Mouse (Mus musculus) urinary bladder, postnatal 36 days (tissue): ENCODE data around the gene Oprl1.

Experiments used
- DNase-seq, 2 experiments: peaks; one replicate each; pipeline ENCODE4 v3.0.0; 2022; ENCODE audit warnings: low spot score in 2 of 2, mixed read lengths in 1 of 2

Gene Oprl1

GRCm38 (mm10) chr2:181692304-181692703 lies 22.5 kb upstream of the Oprl1 start:
- DNase-seq = no peak

- peak; percentile 72 to 83 for DNase-seq
Measured at GRCm38 (mm10) chr2:181693339-181694280, 21.2 kb upstream of the Oprl1 start, which contains the start of gene Rgs19. Gene Rgs19, minus strand, starts transcription at chr2:181693977.

- no peak for DNase-seq
Measured at GRCm38 (mm10) chr2:181694581-181694980, 20.2 kb upstream of the Oprl1 start.

DNA sequence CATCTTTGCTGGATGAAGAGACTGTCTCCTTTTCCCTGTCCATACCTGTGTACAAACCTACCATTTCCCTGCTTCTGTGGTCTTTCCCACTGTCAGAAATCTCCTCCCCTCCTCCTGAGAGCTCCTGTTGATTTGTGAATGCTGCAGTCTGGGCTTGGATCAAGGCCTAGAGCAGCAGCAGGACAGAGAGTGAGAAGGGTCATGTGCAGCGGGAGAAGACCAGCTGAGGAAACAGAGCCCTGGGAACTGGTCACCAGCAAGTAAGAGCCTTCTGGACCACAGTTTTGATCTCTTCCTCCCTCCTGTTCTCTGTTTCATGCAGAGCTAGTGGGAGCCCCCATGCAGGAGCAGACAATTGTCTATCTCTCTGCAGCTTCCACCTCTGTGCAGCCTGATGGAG lies 19.0 kb upstream of the Oprl1 start:
- DNase-seq = no peak

DNA sequence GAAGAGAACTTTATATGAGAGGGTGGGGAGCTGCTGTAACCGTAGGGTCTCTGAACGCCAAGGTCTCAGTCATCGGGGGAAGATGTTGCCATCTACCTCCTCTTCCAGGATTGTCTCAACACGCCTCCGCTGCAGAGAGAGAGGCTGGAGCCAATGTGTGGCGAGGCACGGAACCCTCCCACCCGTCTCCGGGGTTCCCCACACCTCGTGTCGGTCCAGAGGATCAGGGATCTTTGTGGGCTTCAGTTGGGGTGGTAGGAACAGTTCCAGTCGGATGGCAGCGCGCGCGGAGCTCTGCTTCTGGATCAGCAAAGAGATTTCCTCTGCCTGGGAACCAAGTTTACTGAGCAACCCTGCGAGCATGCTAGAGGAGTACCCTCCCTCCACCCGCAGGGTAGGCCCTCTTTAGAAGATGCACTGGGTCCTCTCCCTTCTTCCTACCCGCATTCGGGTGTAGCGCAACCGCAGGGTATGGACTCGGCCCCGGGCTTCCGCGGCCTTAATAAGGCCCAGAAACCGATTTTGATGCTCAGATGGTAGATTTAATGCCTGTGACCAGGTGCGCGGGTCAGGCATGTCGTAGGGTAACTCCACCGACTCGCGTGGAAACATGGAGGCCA lies 17.9 kb upstream of the Oprl1 start:
- DNase-seq = no peak

DNA sequence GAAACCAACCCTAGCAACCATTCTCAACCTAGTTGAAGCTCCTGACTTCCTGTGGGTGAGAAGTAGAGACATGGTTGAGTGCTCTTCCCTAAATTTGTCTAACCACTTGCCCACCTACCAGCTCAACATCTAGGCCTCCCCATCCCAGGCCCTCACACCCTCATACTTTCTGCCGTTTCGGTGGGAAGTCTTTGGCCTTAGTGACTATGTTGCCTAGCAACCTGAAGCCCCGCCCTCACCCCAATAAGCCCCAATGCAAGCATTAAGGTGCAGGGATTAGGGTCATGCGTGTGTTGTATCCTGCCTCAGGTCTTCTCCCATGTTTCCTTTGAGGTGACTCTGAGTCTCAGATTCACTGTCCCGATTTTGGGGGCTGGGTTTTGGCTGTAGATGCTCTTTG lies 16.6 kb upstream of the Oprl1 start, which contains the start of gene Lkaaear1:
Gene Lkaaear1, minus strand, starts transcription at position 202 of the 400 bp plus-strand sequence.
- no peak for DNase-seq

DNA sequence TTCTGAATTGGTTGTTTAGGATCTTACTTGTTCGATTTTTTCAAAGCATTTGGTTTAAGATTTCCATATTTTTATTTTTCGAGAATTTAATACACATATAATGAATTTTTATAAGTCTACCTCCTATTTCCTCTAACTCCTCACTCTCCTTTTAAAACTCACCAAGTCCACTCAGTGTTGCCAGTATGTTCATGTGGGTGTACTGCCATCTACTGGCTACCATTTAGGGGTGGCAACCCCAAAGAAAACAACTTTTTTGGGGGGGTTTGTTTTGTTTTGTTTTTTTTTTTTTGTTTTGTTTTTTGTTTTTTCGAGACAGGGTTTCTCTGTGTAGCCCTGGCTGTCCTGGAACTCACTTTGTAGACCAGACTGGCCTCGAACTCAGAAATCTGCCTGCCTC lies 8.1 kb upstream of the Oprl1 start:
- DNase-seq = no peak

GRCm38 (mm10) chr2:181713749-181714148 lies 1.1 kb upstream of the Oprl1 start:
- no peak for DNase-seq

- no peak for DNase-seq
Measured at GRCm38 (mm10) chr2:181715382-181715781, 566 bp downstream of the Oprl1 start.

DNA sequence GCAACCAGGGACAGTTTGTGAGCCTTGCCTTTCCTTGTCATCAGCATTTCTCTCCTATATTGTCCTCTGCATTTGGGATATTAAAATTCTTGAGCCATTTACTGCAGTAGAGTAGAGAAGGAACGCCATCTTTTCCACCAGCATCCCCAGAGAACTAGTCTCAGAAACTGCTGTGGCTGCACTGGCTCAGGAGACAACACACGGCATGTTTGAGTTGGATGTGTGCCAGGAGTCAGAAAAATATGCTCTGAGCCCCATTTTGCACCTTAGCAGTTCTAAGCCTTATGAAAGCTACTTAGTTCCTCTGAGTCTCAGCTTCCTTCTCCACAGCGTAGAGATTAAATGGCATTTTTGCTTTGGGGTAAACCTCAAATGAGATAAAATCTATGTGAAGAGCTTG lies 2.2 kb downstream of the Oprl1 start:
- no peak for DNase-seq

DNA sequence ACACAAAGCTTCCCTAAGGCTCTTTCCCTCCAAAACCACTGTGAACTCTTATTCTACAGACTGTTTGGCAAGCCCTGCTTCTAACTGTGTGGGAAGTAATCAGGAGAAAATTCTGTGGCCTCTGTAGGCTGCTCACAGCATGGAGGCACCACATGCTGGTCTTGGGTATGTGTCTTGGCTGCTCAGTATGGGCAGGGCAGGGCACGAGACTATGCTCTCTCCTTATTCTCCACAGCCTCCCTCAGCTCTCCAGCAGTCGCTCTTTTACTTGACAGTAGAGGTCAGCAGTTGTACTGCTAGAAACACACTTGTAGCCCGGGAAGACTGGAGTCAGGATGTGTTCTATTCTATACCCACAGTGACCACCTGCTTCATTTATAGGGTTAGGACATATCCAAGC lies 5.2 kb downstream of the Oprl1 start:
- no peak for DNase-seq

GRCm38 (mm10) chr2:181721200-181721599 lies 6.4 kb downstream of the Oprl1 start:
- no peak for DNase-seq

DNA sequence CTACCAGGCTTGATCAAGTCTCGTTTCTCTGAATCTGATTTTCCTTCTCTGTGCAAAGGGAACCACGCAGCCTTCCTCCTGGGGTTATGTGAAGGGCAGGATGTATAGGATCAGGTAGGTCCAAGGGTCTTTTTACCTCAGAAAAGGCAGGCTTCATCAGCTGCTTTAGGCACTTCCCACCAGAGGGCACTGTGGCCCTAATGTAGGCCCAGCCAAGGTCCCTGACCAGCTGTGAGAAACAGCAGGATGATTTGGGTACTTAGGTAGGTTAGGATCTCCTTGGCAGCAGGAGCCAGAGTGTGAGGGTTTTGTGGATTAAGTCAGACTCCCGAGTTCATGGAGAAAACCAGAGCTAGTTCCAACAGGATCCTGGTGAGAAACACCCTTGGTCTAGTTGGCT lies 7.4 kb downstream of the Oprl1 start:
- DNase-seq = no peak

- DNase-seq = no peak
Measured at GRCm38 (mm10) chr2:181727659-181728262, 12.9 kb downstream of the Oprl1 start.

DNA sequence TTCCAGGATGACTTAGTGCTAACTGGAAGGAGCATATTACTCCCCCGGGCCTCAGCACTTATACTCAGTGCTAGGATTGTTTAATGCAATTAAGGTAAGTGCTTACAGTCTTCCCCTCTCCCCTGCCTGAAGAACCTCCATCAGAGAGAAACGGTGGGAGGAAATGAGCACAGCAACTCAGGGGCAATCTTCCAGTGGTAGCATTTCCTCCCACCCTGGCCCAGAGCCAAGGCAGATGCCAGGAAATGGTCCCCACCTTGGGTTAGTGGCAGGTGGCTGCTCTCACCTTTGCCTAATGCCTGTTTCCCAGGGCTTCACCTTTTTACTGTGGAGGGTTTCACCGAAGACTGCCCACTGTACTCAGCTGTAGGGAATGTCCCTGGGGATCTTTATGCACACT lies 15.2 kb downstream of the Oprl1 start:
- no peak for DNase-seq

- no peak for DNase-seq
Measured at GRCm38 (mm10) chr2:181752626-181753025, 37.8 kb downstream of the Oprl1 start.

GRCm38 (mm10) chr2:181758147-181758725 lies 43.4 kb downstream of the Oprl1 start:
- DNase-seq = no peak

DNA sequence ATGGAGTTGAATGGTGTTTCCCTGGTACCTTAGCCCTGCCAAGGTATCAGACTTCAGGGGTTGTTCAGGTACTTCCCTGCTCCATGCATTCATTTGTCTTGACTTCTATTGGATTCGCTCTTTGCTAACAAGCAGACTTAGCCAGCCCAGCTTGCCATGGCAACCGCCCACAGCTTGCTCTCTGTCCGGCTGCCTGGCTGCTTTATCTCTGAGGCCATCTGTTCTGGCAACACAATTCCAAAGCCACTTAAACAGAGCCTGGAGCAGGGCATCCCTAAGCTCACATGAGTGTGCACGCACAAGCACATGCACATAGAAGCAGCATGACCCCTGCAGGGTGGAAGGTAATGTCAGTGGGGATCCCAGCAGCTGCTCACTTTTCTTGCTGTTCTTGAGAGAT lies 44.2 kb downstream of the Oprl1 start:
- no peak for DNase-seq

DNA sequence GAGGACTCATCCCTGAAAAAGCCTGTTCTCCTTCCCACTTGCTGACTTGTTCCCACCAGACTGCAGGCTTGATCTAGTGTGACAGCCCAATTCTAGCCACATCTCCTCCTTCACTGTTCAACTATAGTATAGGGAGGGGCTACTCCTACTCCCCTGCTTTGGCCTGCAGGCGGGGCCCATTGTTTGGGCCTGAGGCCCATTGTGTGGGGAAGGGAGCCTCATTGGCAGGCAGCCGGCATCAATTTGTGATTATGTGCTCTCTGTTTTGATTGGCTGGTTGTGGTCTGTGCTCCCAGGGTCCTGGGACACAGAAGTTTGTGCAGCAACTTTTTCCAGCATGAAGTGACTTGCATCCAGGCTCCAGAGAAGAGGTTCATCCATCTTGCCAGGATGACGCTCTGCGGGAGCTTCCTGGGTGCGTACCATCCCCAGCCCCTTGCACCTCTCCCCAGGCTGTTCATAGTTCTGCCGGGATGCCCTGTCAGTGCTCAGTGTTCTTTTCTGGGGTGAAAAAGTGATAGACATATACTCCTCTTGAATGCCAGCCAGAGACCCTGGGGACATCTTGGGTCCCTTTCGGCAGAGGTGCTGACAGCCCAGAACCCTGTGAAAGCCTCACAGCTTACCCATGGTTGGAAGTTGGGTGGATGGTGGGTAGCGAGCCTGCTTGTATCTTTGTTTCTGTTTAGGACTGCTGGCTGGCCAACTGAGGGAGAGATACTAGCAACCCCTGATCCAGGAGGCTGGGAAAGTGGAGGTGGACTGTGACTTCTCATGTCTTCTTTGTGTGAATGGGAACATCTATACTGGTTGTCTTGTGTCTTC lies 48.4 kb downstream of the Oprl1 start, which contains the start of gene Myt1:
Gene Myt1, plus strand, starts transcription at position 327 of the 825 bp plus-strand sequence.
- DNase-seq = no peak

DNA sequence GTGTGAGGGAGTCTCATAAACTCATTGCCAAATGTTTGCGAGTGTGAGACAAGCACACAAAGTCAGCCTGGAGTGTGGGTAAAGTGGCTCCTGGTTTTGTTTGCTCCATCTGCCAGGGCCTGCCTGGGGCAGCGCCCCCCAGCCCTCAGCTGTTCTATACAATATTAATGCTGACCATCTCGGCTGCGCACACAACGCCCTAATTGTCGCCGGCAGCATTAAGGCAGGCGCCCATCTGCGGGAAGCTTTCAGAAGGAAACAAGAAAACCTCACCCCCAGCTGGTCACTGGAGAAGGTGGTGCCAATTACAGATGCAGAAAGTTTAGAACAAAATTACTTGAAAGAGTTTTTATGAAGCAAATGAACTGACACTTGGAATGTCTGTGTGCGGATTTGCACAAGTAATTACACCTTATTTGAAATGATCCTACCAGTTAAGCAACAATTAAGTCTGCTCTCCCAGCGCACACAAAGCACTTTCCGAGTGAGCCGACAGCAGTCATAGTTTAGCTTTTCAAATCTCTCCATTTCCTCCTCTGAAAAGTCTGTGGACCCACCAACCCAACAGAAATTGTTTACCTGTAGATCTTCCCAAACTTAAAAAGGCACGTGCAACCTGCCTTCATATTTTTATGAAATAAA lies 49.2 kb downstream of the Oprl1 start:
- DNase-seq = no peak

DNA sequence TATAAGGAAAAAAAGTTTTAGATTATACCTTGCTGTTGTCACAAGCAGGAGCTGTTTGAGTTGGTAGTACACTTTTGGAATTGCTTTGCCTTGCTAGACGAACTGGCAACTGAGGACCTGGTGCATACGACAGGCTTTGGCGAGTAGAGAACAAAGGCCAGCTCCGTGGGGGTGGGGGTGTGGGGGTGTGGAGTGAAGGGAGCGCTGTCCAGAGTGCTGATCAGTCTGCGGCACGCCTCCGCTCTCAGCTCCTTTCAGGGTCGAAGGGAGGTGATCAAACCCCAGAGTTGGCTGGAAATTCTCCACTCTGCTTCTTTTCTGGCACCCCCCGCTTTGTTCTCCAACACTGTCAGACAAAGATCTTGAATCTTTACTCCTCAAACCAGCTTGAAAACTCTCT lies 49.8 kb downstream of the Oprl1 start:
- DNase-seq = peak in 1 of 2 experiments; percentile 2
